Mouse (Mus musculus) forebrain, embryonic 15.5 days (tissue): ENCODE results near the gene Mark4. TPM values are rescaled to one million over a fixed set of nuclear protein-coding genes. Genes with fewer than 3 reads are reported as not detected.

Experiments
- ATAC-seq: fragments of 200-750 bp; cut with Nextera tagmentation; replicated peaks from 2 replicates; pipeline ENCODE4 v1.8.0; 2017; ENCODE audit warnings: mild to moderate bottlenecking, moderate TSS enrichment, moderate library complexity
- H3K27ac ChIP-seq: fragments of 300-500 bp; sonication (generic); replicated peaks from 2 replicates; pipeline ENCODE4 v1.5.1; 2015; ENCODE audit warnings: mild to moderate bottlenecking, inconsistent platforms
- H3K27me3 ChIP-seq: fragments of 300-500 bp; sonication (generic); 2 replicates; pipeline ENCODE4 v1.6.1; 2015; ENCODE audit warnings: inconsistent platforms
- H3K36me3 ChIP-seq: fragments of 300-500 bp; sonication (generic); 2 replicates; pipeline ENCODE4 v1.6.1; 2015; ENCODE audit warnings: mild to moderate bottlenecking, inconsistent platforms
- H3K4me1 ChIP-seq: fragments of 300-500 bp; sonication (generic); 2 replicates; pipeline ENCODE4 v1.6.1; 2015; ENCODE audit warnings: inconsistent platforms
- H3K4me2 ChIP-seq: fragments of 300-500 bp; sonication (generic); replicated peaks from 2 replicates; pipeline ENCODE4 v1.6.1; 2015; ENCODE audit warnings: mild to moderate bottlenecking, inconsistent platforms
- H3K4me3 ChIP-seq: fragments of 300-500 bp; sonication (generic); 2 replicates; pipeline ENCODE4 v1.5.1; 2015; ENCODE audit warnings: mild to moderate bottlenecking, inconsistent platforms
- H3K9ac ChIP-seq: fragments of 300-500 bp; sonication (generic); replicated peaks from 2 replicates; pipeline ENCODE4 v1.6.1; 2015; ENCODE audit warnings: mild to moderate bottlenecking, inconsistent platforms
- H3K9me3 ChIP-seq: fragments of 300-500 bp; sonication (generic); 2 replicates; pipeline ENCODE4 v1.6.1; 2016; ENCODE audit warnings: inconsistent platforms
- WGBS: fragments of 180-500 bp; shearing (Covaris S2); methylation state at CpG from one replicate; pipeline ENCODE4 v1.1.7; 2015; ENCODE audit warnings: mixed read lengths; 5-methylcytosine and 5-hydroxymethylcytosine counted together
- polyA plus RNA-seq: library from polyadenylated mRNA; unstranded; fragments of >200 nt; fragmentation: Nextera tagmentation; extraction: Ambion mirVana; gene quantifications from 2 replicates; pipeline ENCODE4 v1.2.1, GENCODE M21; 2015

Mark4 gene
- polyA plus RNA-seq, 1 experiment from 2014 or later: 18.3 TPM

DNA sequence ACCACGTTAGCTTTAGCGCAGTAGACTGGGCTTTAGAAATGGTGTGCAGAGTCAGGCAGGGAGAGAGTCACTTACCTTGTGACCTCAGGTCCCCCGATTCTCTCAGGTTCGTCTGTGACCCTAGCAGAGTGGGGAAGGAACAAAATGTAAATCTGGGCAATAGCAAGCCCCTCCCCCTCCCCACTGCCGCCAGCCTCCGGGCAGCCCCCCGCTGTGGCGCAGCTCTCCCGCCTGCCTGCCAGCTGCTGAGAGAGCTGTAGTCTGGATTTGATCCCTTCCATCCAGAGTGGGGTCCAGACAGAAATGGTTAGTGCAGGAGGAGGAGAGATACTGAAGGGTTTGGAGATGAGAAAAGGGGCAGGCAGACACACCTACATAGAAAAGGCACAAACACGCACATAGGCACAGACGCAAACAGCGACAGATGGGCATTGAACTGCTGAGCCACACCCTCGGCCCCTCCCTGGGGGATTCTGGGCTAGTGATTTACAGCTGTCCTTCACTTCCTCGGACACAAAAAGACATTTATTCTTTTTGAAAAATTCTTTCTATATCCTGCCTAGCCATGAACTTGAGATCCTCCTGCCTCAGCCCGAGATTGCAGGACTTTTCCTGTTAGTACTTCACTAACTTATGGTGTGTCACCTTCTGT is 30.5 kb downstream of the Mark4 start:
- WGBS: 66% methylated on average over 15 of the region's 15 CpGs
- no peaks in the 10 kb centered on the region for H3K27me3 ChIP-seq
- ATAC-seq: no peak

DNA sequence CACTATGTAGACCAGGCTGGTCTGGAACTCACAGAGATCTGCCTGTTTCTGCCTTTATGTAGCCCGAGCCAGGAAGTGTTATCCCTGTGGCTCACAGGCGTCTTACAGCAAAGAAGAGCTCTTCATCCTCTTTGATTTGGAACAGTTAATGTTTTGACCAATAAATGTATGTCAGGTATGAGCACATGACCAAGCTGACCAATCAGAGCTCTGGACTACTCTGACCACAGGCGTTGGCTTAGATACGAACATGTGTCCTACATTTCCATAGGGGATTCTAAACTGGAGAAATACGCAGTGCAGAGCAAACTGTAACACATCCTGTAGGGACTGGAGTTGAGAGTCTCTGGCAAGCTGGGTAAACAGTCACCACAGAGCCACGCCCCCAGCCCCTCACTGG is 31.7 kb downstream of the Mark4 start:
- WGBS: 90% methylated on average over 6 of the region's 6 CpGs
- Histone ChIP-seq H3K4me1 (no peaks in the 10 kb centered on the region), H3K36me3 (peaks cover 65% of the 10 kb centered on the region), H3K27me3 (no peaks in the 10 kb centered on the region), H3K9ac (no peak overlapping the region), H3K4me3 (no peak overlapping the region), H3K27ac (no peak overlapping the region), H3K9me3 (no peaks in the 10 kb centered on the region), H3K4me2 (no peak overlapping the region)
- ATAC-seq: no peak

More for the DNA sequence above, 30.5 kb downstream of the Mark4 start:
- peaks cover 78% of the 10 kb centered on the region for H3K36me3 ChIP-seq
- no peak overlapping the region for H3K4me2 ChIP-seq
- H3K4me1 ChIP-seq: no peaks in the 10 kb centered on the region
- H3K9ac ChIP-seq: no peak overlapping the region
- no peaks in the 10 kb centered on the region for H3K9me3 ChIP-seq
- H3K4me3 ChIP-seq: no peak overlapping the region
- no peak overlapping the region for H3K27ac ChIP-seq

DNA sequence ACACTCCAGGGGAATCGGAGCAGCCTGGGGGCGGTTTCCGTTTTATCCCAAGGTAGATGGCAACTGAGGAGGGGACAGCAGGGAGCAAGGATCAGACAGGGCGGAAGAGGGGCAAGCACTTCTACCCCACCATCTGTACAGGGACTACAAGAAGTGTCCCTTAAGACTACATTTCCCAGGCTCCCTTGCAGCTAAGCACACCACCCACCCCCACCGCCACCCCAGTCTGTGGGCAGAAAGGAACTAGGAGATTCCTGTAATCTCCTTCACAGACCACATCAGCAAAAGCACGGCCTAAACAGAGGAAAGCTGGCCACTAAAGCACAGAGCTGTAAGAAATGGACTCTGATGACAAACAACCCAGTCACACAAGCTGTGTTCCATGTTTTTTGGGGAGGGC is 32.3 kb downstream of the Mark4 start:
- Histone ChIP-seq H3K4me1 (peaks cover 2% of the 10 kb centered on the region), H3K9ac (no peak overlapping the region), H3K4me2 (no peak overlapping the region), H3K27me3 (no peaks in the 10 kb centered on the region), H3K36me3 (peaks cover 60% of the 10 kb centered on the region), H3K4me3 (no peak overlapping the region), H3K9me3 (no peaks in the 10 kb centered on the region), H3K27ac (no peak overlapping the region)
- ATAC-seq: no peak
- 83% methylated on average over 6 of the region's 6 CpGs for WGBS

DNA sequence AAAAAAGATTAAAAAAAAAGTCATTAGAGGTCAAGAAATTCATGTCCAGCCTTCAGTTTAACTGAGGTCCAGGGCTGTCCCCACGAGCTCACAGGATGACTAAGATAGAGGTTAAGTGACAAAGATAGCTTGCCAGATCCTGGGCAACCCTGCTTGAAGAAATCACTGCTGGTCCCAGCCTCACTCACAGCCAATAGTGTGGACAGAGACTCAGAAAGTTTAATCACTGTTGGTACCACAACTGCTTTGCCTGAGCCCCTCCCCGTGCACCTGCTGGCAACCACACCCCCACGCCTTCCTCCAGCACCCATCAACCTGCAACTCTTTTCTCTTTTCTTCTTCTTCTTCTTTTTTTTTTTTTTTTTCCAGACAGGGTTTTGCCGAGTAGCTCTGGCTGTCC is 34.6 kb downstream of the Mark4 start:
- no peak for ATAC-seq
- no peak overlapping the region for H3K9ac ChIP-seq
- WGBS: 68% methylated on average over 4 of the region's 4 CpGs
- H3K36me3 ChIP-seq: peaks cover 41% of the 10 kb centered on the region
- H3K4me2 ChIP-seq: no peak overlapping the region
- no peak overlapping the region for H3K27ac ChIP-seq
- no peak overlapping the region for H3K4me3 ChIP-seq
- peaks cover 12% of the 10 kb centered on the region for H3K4me1 ChIP-seq
- H3K27me3 ChIP-seq: peaks cover 19% of the 10 kb centered on the region
- H3K9me3 ChIP-seq: no peaks in the 10 kb centered on the region

DNA sequence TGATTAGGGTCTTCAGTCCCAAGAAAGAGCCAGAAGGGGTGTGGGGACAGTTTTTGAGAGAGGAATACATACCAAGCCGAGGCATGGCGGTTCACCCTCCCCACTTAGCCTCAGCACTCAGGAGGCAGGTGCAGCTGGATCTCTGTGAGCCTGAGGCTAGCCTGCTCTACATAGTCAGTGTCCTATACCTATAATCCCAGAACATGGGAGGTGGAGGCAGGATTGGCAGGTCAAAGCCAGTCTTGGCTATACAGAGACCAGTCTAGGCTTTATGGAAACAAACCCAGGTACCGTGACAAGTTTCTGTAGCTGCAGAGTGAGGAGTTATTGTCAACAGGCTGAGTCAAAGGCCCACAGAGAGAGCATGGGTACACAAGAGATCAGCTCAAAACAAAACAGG is 35.5 kb downstream of the Mark4 start:
- WGBS: 84% methylated on average over 3 of the region's 3 CpGs
- Histone ChIP-seq H3K9ac (no peak overlapping the region), H3K27me3 (peaks cover 23% of the 10 kb centered on the region), H3K9me3 (no peaks in the 10 kb centered on the region), H3K27ac (no peak overlapping the region), H3K36me3 (peaks cover 31% of the 10 kb centered on the region), H3K4me1 (peaks cover 12% of the 10 kb centered on the region), H3K4me3 (no peak overlapping the region), H3K4me2 (no peak overlapping the region)
- no peak for ATAC-seq

DNA sequence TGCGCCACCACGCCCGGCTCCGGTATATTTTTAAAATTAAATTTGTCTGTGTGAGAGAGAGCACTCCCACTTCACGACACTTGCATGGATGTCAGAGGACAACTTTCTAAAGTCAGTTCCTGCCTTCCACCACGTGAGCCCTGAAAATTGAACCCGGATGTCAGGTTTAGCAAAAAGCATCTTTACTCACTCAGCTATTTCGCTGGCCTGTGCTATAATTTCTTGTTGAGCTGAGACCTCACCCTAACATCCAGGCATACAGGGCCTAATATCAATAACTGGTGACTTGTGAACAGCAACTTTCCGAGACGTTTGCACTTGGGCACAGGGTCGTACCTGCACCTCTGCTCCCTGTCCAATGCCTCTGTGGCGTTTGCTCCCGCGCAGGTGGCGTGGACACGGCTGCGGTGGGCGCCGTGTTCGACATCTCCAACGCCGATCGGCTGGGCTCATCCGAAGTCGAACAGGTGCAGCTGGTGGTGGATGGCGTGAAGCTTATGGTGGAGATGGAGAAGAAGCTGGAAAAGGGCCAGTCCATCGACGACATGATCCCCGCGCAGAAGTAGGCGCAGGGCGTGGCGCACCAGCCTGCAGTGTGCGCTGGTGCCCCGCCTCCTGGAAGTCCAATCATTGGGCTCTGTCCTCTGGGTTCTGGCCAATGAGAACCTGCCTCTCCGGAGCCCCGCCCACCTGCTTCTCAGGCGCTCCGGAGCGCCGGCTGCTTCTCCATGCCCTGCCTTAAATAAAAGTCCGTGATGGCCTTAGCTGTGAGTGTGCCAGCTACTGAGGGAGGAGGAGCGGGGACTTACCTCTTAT is 37.6 kb downstream of the Mark4 start:
- peak; percentile 97 for ATAC-seq
- Histone ChIP-seq H3K9ac (peak overlapping the region; percentile 41; the same call in 1 of the 2 replicates), H3K27ac (no peak overlapping the region), H3K4me3 (peak overlapping the region; percentile 48), H3K9me3 (no peaks in the 10 kb centered on the region), H3K4me2 (peak overlapping the region; percentile 89), H3K27me3 (peaks cover 25% of the 10 kb centered on the region), H3K36me3 (peaks cover 10% of the 10 kb centered on the region), H3K4me1 (peaks cover 12% of the 10 kb centered on the region)
- WGBS: 12% methylated on average over 43 of the region's 43 CpGs

DNA sequence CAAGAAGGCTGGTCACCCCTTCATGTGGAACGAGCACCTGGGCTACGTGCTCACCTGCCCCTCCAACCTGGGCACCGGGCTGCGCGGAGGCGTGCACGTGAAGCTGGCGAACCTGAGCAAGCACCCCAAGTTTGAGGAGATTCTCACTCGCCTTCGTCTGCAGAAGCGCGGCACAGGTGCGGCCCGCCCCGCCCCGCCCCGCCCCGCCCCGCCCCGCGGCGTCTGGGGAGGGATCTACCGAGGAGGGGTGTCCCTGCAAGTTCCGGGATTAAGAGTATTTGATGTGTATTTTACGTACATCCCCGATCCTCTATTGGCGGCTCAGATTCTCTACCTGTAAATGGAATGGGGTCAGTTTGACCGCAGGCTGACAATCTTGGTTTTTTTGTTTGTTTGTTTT is 38.5 kb downstream of the Mark4 start:
- Histone ChIP-seq H3K4me3 (no peak overlapping the region), H3K9me3 (no peaks in the 10 kb centered on the region), H3K36me3 (peaks cover 1% of the 10 kb centered on the region), H3K9ac (no peak overlapping the region), H3K4me1 (peaks cover 12% of the 10 kb centered on the region), H3K27ac (no peak overlapping the region), H3K27me3 (peaks cover 25% of the 10 kb centered on the region), H3K4me2 (no peak overlapping the region)
- WGBS: 7% methylated on average over 28 of the region's 28 CpGs
- no peak for ATAC-seq

DNA sequence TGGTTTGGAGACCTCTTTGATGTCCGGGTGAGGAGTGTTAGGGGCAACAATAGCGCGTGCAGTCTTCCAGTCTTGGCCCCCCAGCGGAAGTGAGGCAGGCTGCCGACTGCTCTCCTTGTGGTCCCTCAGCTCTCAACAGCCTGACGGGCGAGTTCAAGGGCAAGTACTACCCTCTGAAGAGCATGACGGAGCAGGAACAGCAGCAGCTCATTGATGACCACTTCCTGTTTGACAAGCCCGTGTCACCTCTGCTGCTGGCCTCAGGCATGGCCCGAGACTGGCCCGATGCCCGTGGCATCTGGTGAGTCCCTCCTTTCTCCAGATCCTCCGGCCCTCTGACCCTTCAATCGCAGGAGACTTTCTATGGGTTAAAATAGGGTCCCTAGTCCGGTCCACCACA is 42.0 kb downstream of the Mark4 start:
- Histone ChIP-seq H3K9ac (no peak overlapping the region), H3K36me3 (no peaks in the 10 kb centered on the region), H3K27me3 (peaks cover 25% of the 10 kb centered on the region), H3K4me2 (no peak overlapping the region), H3K4me3 (no peak overlapping the region), H3K27ac (no peak overlapping the region), H3K4me1 (peaks cover 12% of the 10 kb centered on the region), H3K9me3 (no peaks in the 10 kb centered on the region)
- 82% methylated on average over 15 of the region's 15 CpGs for WGBS
- ATAC-seq: no peak

DNA sequence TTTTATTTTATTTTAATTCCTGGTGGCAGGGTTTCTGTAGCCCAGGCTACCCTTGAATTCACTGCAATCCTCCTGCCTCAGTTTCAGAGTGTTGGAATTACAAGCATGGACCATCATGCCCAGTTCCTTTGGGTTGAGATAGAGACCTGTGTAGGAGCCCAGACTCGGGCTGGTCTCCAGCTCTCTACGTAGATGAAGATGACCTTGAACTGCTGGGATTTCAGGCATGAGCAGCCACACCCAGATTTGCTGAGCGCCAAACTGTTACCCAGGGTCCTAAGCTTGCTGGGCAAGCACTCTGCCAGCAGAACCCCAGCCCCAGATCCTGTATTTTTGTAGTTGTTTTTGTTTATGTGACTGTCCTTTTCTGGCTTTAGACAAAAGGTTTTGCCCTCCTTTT is 45.1 kb downstream of the Mark4 start:
- Histone ChIP-seq H3K36me3 (no peaks in the 10 kb centered on the region), H3K4me1 (no peaks in the 10 kb centered on the region), H3K9me3 (no peaks in the 10 kb centered on the region), H3K27ac (no peak overlapping the region), H3K4me2 (no peak overlapping the region), H3K9ac (no peak overlapping the region), H3K4me3 (no peak overlapping the region), H3K27me3 (0 out of 2 replicates have a peak, but pooled peaks cover 2% of the 10 kb centered on the region)
- no peak for ATAC-seq
- 84% methylated on average over 3 of the region's 3 CpGs for WGBS

DNA sequence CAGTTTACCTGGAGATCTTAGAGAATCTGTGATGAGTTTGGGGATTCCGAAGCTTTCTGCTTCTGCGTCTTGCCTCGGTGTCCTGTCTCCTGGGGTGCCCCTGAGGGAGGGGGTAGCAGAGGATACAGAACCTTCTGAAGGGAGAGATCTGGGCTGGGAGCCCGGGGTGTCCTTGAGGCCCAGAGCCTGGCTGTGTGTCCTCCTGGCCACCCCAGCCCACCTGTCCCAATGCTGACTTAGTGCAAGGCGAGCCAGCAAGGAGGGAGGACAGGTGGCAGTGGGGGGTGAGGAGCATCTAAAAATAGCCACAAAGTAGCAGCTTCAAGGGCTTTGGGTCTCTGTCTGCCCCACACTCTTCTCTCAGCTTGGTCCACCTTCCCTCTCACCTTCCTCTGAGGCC is 46.8 kb downstream of the Mark4 start:
- Histone ChIP-seq H3K27me3 (no peaks in the 10 kb centered on the region), H3K27ac (no peak overlapping the region), H3K9ac (no peak overlapping the region), H3K36me3 (no peaks in the 10 kb centered on the region), H3K4me1 (no peaks in the 10 kb centered on the region), H3K4me3 (no peak overlapping the region), H3K4me2 (no peak overlapping the region), H3K9me3 (no peaks in the 10 kb centered on the region)
- 81% methylated on average over 5 of the region's 5 CpGs for WGBS
- no peak for ATAC-seq

DNA sequence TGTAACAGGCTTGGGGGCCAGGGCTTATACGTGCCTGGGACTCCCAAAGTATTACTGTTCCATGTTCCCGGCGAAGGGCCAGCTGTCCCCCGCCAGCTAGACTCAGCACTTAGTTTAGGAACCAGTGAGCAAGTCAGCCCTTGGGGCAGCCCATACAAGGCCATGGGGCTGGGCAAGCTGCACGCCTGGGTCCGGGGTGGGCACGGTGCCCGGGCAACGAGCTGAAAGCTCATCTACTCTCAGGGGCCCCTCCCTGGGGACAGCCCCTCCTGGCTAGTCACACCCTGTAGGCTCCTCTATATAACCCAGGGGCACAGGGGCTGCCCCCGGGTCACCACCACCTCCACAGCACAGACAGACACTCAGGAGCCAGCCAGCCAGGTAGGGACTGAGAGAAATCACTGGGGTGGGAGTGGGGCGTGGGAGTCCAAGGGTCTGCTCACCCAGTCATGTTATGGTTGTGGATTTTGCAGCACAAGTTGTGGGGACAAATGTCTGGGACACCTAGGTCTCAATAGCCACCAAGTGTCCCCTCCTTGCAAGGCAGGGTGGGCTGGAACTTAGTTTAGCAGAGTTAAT is 47.8 kb downstream of the Mark4 start:
- 81% methylated on average over 11 of the region's 11 CpGs for WGBS
- H3K9me3 ChIP-seq: no peaks in the 10 kb centered on the region
- no peak overlapping the region for H3K4me3 ChIP-seq
- H3K27ac ChIP-seq: no peak overlapping the region
- no peak overlapping the region for H3K4me2 ChIP-seq
- H3K36me3 ChIP-seq: no peaks in the 10 kb centered on the region
- H3K4me1 ChIP-seq: no peaks in the 10 kb centered on the region
- ATAC-seq: no peak
- no peaks in the 10 kb centered on the region for H3K27me3 ChIP-seq
- H3K9ac ChIP-seq: no peak overlapping the region

DNA sequence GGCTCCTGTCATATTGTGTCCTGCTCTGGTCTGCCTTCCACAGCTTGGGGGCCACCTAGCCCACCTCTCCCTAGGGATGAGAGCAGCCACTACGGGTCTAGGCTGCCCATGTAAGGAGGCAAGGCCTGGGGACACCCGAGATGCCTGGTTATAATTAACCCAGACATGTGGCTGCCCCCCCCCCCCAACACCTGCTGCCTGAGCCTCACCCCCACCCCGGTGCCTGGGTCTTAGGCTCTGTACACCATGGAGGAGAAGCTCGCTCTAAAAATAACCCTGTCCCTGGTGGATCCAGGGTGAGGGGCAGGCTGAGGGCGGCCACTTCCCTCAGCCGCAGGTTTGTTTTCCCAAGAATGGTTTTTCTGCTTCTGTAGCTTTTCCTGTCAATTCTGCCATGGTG is 48.9 kb downstream of the Mark4 start:
- Histone ChIP-seq H3K4me3 (no peak overlapping the region), H3K36me3 (no peaks in the 10 kb centered on the region), H3K9ac (no peak overlapping the region), H3K4me2 (no peak overlapping the region), H3K9me3 (no peaks in the 10 kb centered on the region), H3K4me1 (no peaks in the 10 kb centered on the region; the same call in 1 of the 2 replicates), H3K27me3 (peaks cover 6% of the 10 kb centered on the region), H3K27ac (no peak overlapping the region)
- 63% methylated on average over 6 of the region's 6 CpGs for WGBS
- ATAC-seq: no peak
